Comparison of ENCODE assay signal across 8 mouse cellular contexts in the genomic region with DNA sequence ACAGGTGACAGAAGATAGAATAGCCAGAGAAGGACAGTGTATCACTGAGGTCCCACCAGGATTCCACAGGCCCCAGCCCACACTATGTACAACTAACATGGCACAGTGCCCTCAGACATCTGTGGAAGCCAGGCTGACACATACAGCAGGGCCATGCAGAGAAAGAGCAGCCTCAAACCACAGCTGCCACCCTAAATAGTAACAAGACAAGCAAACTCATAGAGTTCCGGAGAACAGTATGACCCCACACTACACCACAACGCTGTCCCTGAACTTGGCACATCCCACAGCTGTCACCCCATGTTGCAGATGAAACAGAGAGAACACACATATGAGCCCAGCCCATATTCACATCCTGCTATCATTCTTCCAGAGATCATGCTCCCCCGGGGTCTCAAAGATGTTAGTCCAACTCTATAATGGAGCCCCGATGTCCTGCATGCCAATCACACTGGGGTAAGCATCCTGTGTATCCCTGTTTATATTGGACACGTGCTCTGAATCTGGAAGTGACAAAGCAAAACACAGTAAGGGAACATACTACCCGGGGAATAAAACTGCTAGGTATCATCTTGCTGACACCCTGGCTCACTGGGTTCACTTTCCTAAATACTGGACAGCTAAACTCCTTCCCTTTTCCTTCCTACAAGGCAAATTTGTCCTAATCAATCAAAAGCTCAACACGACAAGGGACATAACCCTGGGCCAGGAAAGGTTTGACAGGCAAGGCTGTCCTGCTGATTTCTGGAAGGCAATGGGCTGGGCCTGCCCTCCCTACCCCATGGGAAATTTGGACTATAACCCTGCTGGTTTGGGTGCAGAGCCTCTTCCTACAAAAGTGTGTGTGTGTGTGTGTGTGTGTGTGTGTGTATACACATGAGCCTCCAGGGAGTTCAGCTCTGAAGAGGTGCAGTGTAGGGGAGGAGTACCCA. TPM values are rescaled to one million over a fixed set of nuclear protein-coding genes. Genes with fewer than 3 reads are reported as not detected.
DNase-seq lines count a peak whose midpoint lies in the region; ATAC-seq and TF ChIP-seq lines count a peak whose summit lies in the region.

No protein-coding gene starts in this region.

- TF ChIP-seq CTCF in liver, adult 2 months (IDR thresholded peaks at IDR 0.05; ENCODE audit: low read depth, low read length), result no peak

- 42% methylated on average over 7 of the region's 7 CpGs for WGBS in liver, adult 2 months
- WGBS in hindbrain, embryonic 10.5 days, result 83% methylated on average over 7 of the region's 7 CpGs
- WGBS in midbrain, embryonic 12.5 days, result 85% methylated on average over 7 of the region's 7 CpGs

- H3K4me1 ChIP-seq in liver, adult 2 months (ENCODE audit: control insufficient read depth, insufficient read depth, low read length), result peaks cover 22% of the 10 kb centered on the region
- peaks cover 34% of the 10 kb centered on the region for H3K4me1 ChIP-seq in hindbrain, embryonic 10.5 days (replicated peaks)
- H3K4me1 ChIP-seq in midbrain, embryonic 12.5 days, result peaks cover 41% of the 10 kb centered on the region

- H3K4me3 ChIP-seq in liver, adult 2 months (ENCODE audit: insufficient read depth, low read depth, low read length), result no peak overlapping the region; the same call in 1 of the 2 replicates
- peak overlapping the region; percentile 85 for H3K4me3 ChIP-seq in hindbrain, embryonic 10.5 days
- peak overlapping the region; percentile 87 for H3K4me3 ChIP-seq in midbrain, embryonic 12.5 days

- DNase-seq in liver, adult 2 months (ENCODE audit: extremely low read depth, low read depth, low spot score), result peak; percentile 61
- DNase-seq in liver, result no peak
- peak; percentile 34 for DNase-seq in c-Kit-positive CD71-positive TER-119-negative erythroid progenitor cells, embryonic 14.5 days (ENCODE audit: low read depth)
- DNase-seq in hindbrain, embryonic 10.5 days (ENCODE audit: low spot score), result no peak
- no peak for DNase-seq in thymus, postnatal 36 days
- DNase-seq in gastrocnemius, postnatal 25 days, result no peak
- DNase-seq in natural killer cell, adult 2 months (ENCODE audit: low spot score in 2 of 2), result no peak

- peak overlapping the region; percentile 87; the same call in 1 of the 2 replicates for H3K27ac ChIP-seq in liver, adult 2 months (replicated peaks; ENCODE audit: insufficient read depth, low read depth, low read length)
- H3K27ac ChIP-seq in hindbrain, embryonic 10.5 days, result peak overlapping the region; percentile 99
- peak overlapping the region; percentile 95 for H3K27ac ChIP-seq in midbrain, embryonic 12.5 days (replicated peaks)

- peak overlapping the region; percentile 80 for H3K4me2 ChIP-seq in midbrain, embryonic 12.5 days (replicated peaks)

- ATAC-seq in midbrain, embryonic 12.5 days (ENCODE audit: low FRiP score, low read depth), result no peak

- 0 out of 2 replicates have a peak overlapping the region, but pooled peaks have one; percentile 93 for H3K9ac ChIP-seq in liver, adult 2 months (ENCODE audit: low read depth, low read length)
- peak overlapping the region; percentile 92 for H3K9ac ChIP-seq in midbrain, embryonic 12.5 days (replicated peaks)

- no peak for TF ChIP-seq POLR2A in liver, adult 2 months (IDR thresholded peaks at IDR 0.05; ENCODE audit: extremely low read depth, insufficient read depth, low read length)

- peaks cover 40% of the 10 kb centered on the region for H3K79me2 ChIP-seq in liver, adult 2 months (ENCODE audit: control insufficient read depth, insufficient read depth, low read length)

- H3K36me3 ChIP-seq in liver, adult 2 months (ENCODE audit: control insufficient read depth, insufficient read depth, low read length), result peaks cover 8% of the 10 kb centered on the region
- peaks cover 47% of the 10 kb centered on the region for H3K36me3 ChIP-seq in hindbrain, embryonic 10.5 days
- H3K36me3 ChIP-seq in midbrain, embryonic 12.5 days, result peaks cover 25% of the 10 kb centered on the region

- no peaks in the 10 kb centered on the region for H3K9me3 ChIP-seq in hindbrain, embryonic 10.5 days
- H3K9me3 ChIP-seq in midbrain, embryonic 12.5 days, result no peaks in the 10 kb centered on the region

- no peaks in the 10 kb centered on the region for H3K27me3 ChIP-seq in liver, adult 2 months (ENCODE audit: control insufficient read depth, insufficient read depth, low read length)
- no peaks in the 10 kb centered on the region for H3K27me3 ChIP-seq in hindbrain, embryonic 10.5 days (ENCODE audit: insufficient read depth, poor library complexity, severe bottlenecking)
- no peaks in the 10 kb centered on the region for H3K27me3 ChIP-seq in midbrain, embryonic 12.5 days

RNA-seq across cellular contexts. Expression of a gene that starts 1.7 kb away (rescaled TPM):
- 26.1 and 29.1 TPM in 2 replicates for total RNA-seq in liver, adult 2 months (2014; rRNA removed)
- polyA plus RNA-seq in liver, adult 2 months (2012; rRNA removed), result 89.9 and 97.6 TPM in 2 replicates
- 466 and 504 TPM in 2 replicates for polyA plus RNA-seq in hindbrain, embryonic 10.5 days (2016; fragmentation: Nextera tagmentation; extraction: Ambion mirVana)
- polyA plus RNA-seq in midbrain, embryonic 12.5 days (2016; fragmentation: Nextera tagmentation; extraction: Ambion mirVana), result 570 and 571 TPM in 2 replicates
- 100 to 1,000 TPM; 188 to 210 TPM for total RNA-seq in gastrocnemius, postnatal 25 days (2021)

RNA-seq across cellular contexts. Expression of a gene that starts 54.9 kb away (rescaled TPM):
- total RNA-seq in liver, adult 2 months (2014; rRNA removed), result 1.2 and 2.4 TPM in 2 replicates
- polyA plus RNA-seq in liver, adult 2 months (2012; rRNA removed), result 5.3 and 11.1 TPM in 2 replicates
- 3.1 and 4.6 TPM in 2 replicates for polyA plus RNA-seq in hindbrain, embryonic 10.5 days (2016; fragmentation: Nextera tagmentation; extraction: Ambion mirVana)
- 2.0 and 2.9 TPM in 2 replicates for polyA plus RNA-seq in midbrain, embryonic 12.5 days (2016; fragmentation: Nextera tagmentation; extraction: Ambion mirVana)
- total RNA-seq in gastrocnemius, postnatal 25 days (2021), result 1 to 10 TPM; 2.4 to 9.1 TPM

Comparison
In these comparisons a context has a peak if more than half of its experiments do, and no peak if none do; other contexts are left out.
1. DNase-seq: peak in liver, adult 2 months (single experiment) and c-Kit-positive CD71-positive TER-119-negative erythroid progenitor cells, embryonic 14.5 days (single experiment); none in liver (single experiment), hindbrain, embryonic 10.5 days (single experiment), thymus, postnatal 36 days (0 of 2), gastrocnemius, postnatal 25 days (single experiment) and natural killer cell, adult 2 months (0 of 2).
2. Peak in every context shown above with its lines, with median percentiles within 50 percentile points of each other: H3K27ac ChIP-seq.